Mouse (Mus musculus) left cerebral cortex, adult 11 months (tissue): ENCODE data around the gene Dnajc12.
"Not testable (repeated sequence)": the region's sequence is repeated elsewhere in the genome, so short reads cannot be mapped to it uniquely, and the experiment has no call there.

Source experiments
- DNase-seq: peaks from one replicate; pipeline ENCODE4 v3.0.0; 2022; ENCODE audit warnings: low spot score

Dnajc12 gene

GRCm38 (mm10) chr10:63382372-63383279, at the start of gene Dnajc12:
Gene Dnajc12, plus strand, starts transcription at chr10:63382443.
- peak; percentile 65 for DNase-seq

DNA sequence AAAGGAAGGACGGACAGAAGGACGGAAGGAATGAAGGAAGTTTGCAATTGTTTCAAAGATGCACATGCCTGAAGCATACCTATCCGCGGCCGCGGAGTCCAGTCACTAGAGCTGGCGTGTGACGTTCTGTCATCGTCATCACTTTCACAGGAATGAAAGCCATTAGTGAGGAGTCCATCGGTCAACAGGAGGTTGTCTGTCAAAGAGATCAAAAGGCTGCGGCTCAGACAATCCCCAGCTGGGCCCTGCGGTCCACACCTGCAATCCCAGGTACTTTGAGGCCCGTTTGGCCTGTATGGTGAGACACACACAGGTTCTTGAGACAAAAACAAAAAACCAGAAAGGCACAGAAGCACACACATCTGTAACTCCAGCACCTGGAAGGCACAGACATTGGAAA, 45.3 kb upstream of the Dnajc12 start:
- no peak for DNase-seq

DNA sequence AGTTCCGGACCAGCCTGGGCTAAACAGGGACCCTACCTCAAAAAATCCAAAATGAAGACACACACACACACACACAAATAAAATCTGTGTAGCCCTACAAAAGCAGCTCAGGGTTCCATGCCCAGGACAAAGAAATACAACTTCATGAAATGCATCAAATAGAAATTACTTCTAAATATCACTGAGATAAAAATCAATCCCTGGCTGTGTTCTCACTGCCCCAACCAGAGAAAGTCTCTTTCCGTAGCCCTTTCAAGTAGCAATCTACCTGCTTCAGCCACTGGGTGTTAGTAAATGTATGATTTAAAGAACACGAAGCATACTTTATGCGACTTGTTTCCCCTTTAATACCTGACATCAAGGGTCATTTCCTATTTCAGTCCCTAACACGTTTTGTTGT, 44.9 kb upstream of the Dnajc12 start:
- DNase-seq = no peak

- no peak for DNase-seq
Measured at GRCm38 (mm10) chr10:63337951-63338836, 44.0 kb upstream of the Dnajc12 start.

GRCm38 (mm10) chr10:63338914-63339643, 43.2 kb upstream of the Dnajc12 start:
- DNase-seq = peak; percentile 63

DNA sequence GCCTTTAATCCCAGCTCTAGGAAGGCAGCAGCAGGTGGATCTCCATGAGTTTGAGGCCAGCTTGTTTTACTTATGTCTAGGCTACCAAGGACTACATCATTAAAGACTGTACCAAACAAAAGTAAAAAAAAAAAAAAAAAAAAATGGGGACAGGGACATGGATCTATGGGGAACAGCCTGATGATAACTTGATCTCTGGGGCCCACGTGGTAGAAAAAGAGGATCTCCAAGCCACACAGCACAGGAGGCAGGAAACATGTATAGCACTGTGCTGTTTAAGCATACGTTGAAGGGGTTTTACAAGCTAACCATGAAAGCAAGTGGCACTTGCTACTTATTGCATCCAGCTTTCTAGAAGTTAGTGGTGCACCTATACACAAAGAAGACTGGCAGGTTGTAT, 40.9 kb upstream of the Dnajc12 start:
- no peak for DNase-seq

DNA sequence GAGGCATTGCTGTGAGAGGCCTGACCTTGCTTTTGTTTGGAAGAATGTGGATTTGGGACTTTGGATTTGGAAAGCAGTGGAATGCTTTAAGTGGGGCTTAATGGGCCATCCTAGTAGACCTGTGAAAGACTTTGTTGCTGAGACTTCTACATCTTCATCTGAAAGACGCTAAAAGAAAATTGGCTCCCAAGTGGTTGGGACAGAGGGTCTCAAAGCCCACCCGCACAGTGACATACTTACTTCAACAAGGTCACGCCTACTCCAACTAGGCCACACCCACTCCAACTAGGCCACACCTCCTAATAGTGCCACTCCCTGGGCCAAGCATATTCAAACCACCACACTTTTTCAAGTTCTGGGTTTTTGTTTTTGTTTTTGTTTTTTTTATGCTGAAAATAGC, 37.5 kb upstream of the Dnajc12 start:
- DNase-seq = no peak

DNA sequence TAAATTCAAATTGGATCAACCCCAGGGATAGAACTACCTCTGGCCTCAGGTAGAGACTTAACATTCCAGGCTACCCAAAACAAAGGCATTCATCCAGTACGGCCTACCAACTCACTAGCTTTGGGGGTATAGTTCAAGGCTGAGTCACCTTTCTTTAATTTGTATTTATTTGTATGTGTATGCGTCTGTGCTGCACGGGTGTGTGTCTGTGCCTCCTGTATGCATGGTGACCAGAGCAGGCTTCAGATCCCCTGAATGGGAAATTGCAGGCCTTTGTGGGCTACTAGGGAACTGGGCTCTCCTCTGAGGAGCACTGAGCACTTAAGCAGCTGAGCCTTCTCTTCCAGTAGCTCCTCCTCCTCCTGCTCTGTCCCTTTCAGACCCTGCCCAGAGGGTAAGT, 34.0 kb upstream of the Dnajc12 start:
- DNase-seq = no peak

DNA sequence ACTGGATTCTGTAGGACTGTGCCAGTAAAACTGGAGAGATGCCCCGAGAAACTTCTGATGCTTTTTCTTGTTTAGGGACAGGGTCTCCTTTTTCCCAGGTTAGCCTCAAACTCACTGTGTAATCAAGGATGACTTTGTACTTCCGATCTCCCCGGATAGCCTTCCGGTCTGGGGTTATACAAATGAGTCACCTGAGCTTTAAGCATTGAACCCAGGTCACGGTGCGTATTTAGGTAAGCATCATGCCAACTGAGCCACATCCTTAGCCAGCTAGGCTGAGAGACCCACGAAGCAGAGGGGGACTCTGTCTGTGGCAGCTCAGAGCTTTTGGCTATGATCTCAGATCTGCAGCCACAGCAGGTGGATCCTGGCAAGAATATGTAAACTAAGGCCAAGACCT, 31.6 kb upstream of the Dnajc12 start:
- no peak for DNase-seq

DNA sequence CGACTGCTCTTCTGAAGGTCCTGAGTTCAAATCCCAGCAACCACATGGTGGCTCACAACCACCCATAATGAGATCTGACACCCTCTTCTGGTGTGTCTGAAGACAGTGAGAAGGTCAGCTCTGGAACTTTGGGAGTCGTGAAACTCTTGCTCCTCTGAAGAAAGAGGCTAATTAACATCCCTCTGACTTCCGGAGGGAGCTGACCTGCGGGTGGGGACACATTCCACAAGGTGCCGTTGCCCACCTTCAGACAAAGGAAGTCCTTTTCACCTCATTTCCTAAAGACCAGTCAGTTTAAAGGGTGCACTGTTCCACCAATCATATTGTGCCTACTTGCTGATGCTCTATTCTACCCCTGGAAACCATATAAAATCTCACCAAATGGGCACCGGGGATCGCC, 31.1 kb upstream of the Dnajc12 start:
- not testable (repeated sequence) for DNase-seq

DNA sequence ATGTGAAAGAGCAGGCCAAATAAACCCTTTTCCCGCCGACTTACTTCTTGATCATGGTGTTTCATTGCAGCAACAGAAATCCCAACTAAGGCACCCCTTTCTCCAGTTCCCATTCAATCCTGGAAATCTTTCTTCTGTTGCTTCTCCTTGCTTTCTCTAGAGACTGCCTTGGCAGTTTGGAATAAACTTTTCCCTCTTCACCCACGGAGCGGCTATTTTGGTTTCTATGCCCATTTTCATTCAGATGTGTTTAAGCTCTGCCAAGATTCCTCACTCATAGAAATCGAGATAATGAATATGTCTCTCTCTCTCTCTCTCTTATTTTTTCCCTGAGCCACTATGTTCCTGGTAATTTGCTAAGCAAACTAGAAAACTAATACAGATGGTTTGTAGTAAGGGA, 30.1 kb upstream of the Dnajc12 start:
- no peak for DNase-seq

GRCm38 (mm10) chr10:63360502-63360901, 21.7 kb upstream of the Dnajc12 start:
- no peak for DNase-seq

DNA sequence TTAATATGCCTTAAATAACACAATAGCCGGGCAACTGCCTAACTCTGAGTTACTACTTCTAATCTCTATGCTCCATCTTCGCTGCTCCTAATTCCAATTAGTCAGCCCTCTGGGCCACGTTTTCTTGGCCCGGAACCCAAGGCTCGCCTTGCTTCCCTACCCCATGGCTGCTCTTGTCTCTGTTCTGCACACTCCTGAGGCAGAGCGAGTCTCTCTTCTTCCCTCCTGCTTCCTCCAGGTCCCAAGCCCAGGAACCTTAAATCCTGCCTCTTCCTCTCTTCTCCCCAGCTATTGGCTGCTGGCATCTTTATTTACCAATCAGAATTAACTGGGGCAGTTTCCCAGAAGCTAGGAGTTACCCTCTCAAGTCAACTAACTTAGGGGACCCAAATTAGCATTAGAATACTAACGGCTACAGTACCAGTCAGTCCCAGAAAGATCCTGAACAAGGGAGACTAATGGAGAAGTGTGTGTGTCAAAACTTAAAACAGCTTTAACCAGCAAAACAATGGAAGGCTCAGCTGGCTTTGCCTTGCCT, 16.3 kb upstream of the Dnajc12 start:
- no peak for DNase-seq

DNA sequence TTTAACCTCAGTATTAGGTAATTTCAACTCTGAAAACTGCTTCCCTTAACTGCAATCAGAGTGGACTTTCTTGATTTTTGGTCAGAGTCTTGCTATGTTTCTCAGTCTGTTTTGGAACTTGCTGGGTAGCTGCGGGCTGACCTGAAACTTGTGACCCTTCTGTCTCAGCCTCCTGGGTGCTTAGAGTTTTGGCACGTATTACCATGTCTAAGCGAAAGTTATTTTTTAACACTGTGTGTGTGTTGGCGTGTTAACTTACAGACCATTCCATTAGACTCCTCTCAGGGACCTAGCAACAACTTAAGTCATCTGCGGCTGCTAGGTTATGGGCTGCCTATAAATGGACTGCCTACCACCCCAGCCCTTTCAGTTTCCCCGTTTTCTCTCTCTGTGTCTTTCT, 14.9 kb upstream of the Dnajc12 start:
- no peak for DNase-seq

DNA sequence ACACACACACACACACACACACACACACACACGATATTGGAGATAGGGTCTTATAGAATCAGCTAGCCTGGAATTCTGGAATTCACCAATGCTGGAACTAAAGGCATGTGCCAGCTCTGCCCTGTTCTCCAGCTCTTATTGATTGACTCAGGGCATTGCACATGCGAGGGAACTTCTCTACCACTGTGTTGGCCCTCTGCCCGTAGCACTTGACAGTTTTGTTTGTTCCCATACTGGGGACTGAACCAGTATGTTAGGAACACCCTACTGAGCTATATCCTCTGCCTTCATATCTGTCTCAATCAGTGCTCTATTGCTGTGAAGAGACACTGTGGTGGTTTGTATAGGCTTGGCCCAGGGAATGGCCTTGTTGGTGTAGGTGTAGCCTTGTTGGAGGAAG, 14.2 kb upstream of the Dnajc12 start:
- no peak for DNase-seq

- DNase-seq = no peak
Measured at GRCm38 (mm10) chr10:63376303-63376702, 5.9 kb upstream of the Dnajc12 start.

- no peak for DNase-seq
Measured at GRCm38 (mm10) chr10:63377468-63377867, 4.8 kb upstream of the Dnajc12 start.

- DNase-seq = no peak
Measured at GRCm38 (mm10) chr10:63378948-63379680, 3.1 kb upstream of the Dnajc12 start.

DNA sequence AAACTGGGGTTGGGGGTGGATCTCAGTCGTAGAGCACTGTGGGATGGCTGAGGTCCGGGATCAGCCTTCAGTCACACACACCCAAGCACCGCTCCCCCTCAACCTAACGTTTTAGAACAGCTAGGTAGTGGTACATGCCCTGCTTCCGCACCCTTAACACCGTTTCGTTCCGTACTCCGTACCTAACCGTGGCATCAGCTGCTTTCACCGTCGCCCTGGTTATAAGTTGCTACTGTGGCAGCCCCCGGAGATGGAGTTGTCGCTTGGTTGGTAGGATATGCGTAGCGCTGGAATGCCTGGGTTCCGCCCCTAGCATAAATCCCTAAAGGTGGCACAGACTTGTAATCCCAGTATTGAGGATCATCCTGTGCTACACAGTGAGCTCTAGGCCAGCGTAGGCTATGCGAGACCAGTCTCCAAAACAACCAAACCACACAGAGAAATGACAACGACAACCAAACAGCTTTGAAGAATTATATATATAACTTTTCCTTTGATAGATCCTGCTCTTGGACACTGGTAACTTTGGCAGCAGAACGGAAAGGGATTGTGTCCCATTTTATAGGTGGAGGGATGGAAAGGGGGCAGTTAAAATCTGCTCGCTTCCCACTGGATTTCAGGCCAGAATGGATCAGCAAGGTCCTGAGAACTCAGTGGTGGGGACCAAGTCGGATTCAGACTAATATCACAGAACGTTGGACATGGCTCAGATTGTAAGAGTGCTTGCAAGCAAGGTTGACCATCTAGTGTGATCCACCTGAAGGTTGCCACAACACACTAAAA, 554 bp upstream of the Dnajc12 start, which contains the start of gene Sirt1:
Gene Sirt1 (minus strand): TSS at position 207 of the 783 bp plus-strand sequence.
- DNase-seq = no peak

DNA sequence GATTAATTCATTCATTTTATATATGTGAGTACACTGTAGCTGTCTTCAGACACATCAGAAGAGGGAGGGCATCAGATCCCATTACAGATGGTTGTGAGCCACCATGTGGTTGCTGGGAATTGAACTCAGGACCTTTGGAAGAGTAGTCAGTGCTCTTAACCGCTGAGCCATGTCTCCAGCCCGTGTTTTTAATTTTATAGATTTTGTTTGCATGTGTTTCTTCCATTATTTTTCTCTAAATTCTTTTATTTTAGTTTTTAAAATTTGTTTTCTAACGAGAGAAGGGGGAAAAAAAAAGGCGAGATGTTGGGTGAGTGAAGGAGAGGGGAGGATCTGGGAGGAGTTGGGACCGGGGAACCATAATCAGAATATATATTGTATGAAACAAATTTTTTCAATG, 3.7 kb downstream of the Dnajc12 start:
- DNase-seq = not testable (repeated sequence)
